In genomic region chr4:151751270-151751945, GRCm38 (mm10) we compare ENCODE assay signal across 25 mouse cellular contexts.
DNase-seq lines count a peak whose midpoint lies in the region; ATAC-seq and TF ChIP-seq lines count a peak whose summit lies in the region.
"Had no signal": no experiment of that assay in that cellular context is flagged by ENCODE, and none has a peak within 500 bp of the region (broad histone marks: within the 10 kb centered on the region; RNA-seq: fewer than 3 reads in every experiment).

No protein-coding gene starts in this region.

- no peaks in the 10 kb centered on the region for H3K27me3 ChIP-seq in heart, adult 2 months (ENCODE audit: control insufficient read depth, insufficient read depth, low read length)
- H3K27me3 ChIP-seq in midbrain, embryonic 15.5 days (replicated peaks) = no peaks in the 10 kb centered on the region
- H3K27me3 ChIP-seq in midbrain, embryonic 11.5 days (ENCODE audit: control insufficient read depth, insufficient read depth, low read length) = no peaks in the 10 kb centered on the region
- H3K27me3 ChIP-seq: embryonic facial prominence, embryonic 13.5 days; kidney, embryonic 15.5 days; limb, embryonic 12.5 days; liver, embryonic 12.5 days; megakaryocyte, embryonic 14.5 days; Patski had no signal

- peak; percentile 20 for DNase-seq in adrenal gland, postnatal 10 days
- DNase-seq in adrenal gland, adult 18-20 months (ENCODE audit: low spot score in 2 of 2) = no peak
- no peak for DNase-seq in heart, adult 2 months
- DNase-seq in heart, postnatal 10 days = no peak
- no peak for DNase-seq in midbrain, embryonic 11.5 days (ENCODE audit: low spot score, missing footprints)
- DNase-seq in telencephalon, adult 2 months (ENCODE audit: low read depth, low spot score) = peak; percentile 78
- DNase-seq: cerebellum, postnatal 10 days; gastrocnemius, postnatal 14 days; heart, postnatal 4 days; lung, adult 2 months; right cerebral cortex, postnatal 4 days; thymus, postnatal 14 days had no signal

- intact Hi-C loops in heart, adult 2 months (cut with DNase I) = loop anchor here (5.0 kb wide), 2 partner anchors 89 to 119 kb away; no protein-coding TSS in a partner anchor
- intact Hi-C loops in heart, postnatal 10 days (cut with DNase I) = no loop called here

- H3K9ac ChIP-seq in heart, adult 2 months (ENCODE audit: low read depth, low read length) = no peak overlapping the region
- no peak overlapping the region for H3K9ac ChIP-seq in midbrain, embryonic 15.5 days
- H3K9ac ChIP-seq in midbrain, embryonic 11.5 days (ENCODE audit: low read length) = no peak overlapping the region
- H3K9ac ChIP-seq: embryonic facial prominence, embryonic 13.5 days; kidney, embryonic 15.5 days; limb, embryonic 12.5 days; liver, embryonic 12.5 days had no signal

- TF ChIP-seq CTCF in heart, adult 2 months (IDR thresholded peaks at IDR 0.05) = no peak

- H3K27ac ChIP-seq in heart, adult 2 months = peak overlapping the region; percentile 29
- H3K27ac ChIP-seq in midbrain, embryonic 15.5 days = peak overlapping the region; percentile 39; the same call in 1 of the 2 replicates
- no peak overlapping the region for H3K27ac ChIP-seq in midbrain, embryonic 11.5 days (ENCODE audit: low read depth, low read length)
- H3K27ac ChIP-seq: embryonic facial prominence, embryonic 13.5 days; kidney, embryonic 15.5 days; limb, embryonic 12.5 days; liver, embryonic 12.5 days; stomach, postnatal 0 days had no signal

- H3K4me3 ChIP-seq in heart, adult 2 months = no peak overlapping the region
- no peak overlapping the region for H3K4me3 ChIP-seq in midbrain, embryonic 15.5 days
- H3K4me3 ChIP-seq in midbrain, embryonic 11.5 days (ENCODE audit: low read depth, low read length) = no peak overlapping the region
- H3K4me3 ChIP-seq: embryonic facial prominence, embryonic 13.5 days; kidney, embryonic 15.5 days; limb, embryonic 12.5 days; liver, embryonic 12.5 days; megakaryocyte, embryonic 14.5 days; myocyte had no signal

- no peak for ATAC-seq in midbrain, embryonic 15.5 days (replicated peaks)
- no peak for ATAC-seq in midbrain, embryonic 11.5 days (ENCODE audit: low FRiP score)
- ATAC-seq: CD4-positive, CD25-positive, alpha-beta regulatory T cell, adult 4 months; forebrain, embryonic 16.5 days; hindbrain, embryonic 16.5 days; intestine, postnatal 0 days; liver, embryonic 12.5 days; Patski had no signal

- no peaks in the 10 kb centered on the region for H3K36me3 ChIP-seq in heart, adult 2 months (ENCODE audit: control insufficient read depth, insufficient read depth, low read length)
- no peaks in the 10 kb centered on the region for H3K36me3 ChIP-seq in midbrain, embryonic 15.5 days (replicated peaks)
- no peaks in the 10 kb centered on the region for H3K36me3 ChIP-seq in midbrain, embryonic 11.5 days (ENCODE audit: control insufficient read depth, insufficient read depth, low read length)
- H3K36me3 ChIP-seq: embryonic facial prominence, embryonic 13.5 days; kidney, embryonic 15.5 days; limb, embryonic 12.5 days; liver, embryonic 12.5 days had no signal

- H3K4me2 ChIP-seq in midbrain, embryonic 15.5 days = no peak overlapping the region
- no peak overlapping the region for H3K4me2 ChIP-seq in midbrain, embryonic 11.5 days
- H3K4me2 ChIP-seq: embryonic facial prominence, embryonic 13.5 days; kidney, embryonic 15.5 days; limb, embryonic 12.5 days; liver, embryonic 12.5 days had no signal

- H3K9me3 ChIP-seq in midbrain, embryonic 15.5 days = no peaks in the 10 kb centered on the region
- no peaks in the 10 kb centered on the region for H3K9me3 ChIP-seq in midbrain, embryonic 11.5 days (ENCODE audit: control insufficient read depth, low read length)
- H3K9me3 ChIP-seq: embryonic facial prominence, embryonic 13.5 days; kidney, embryonic 15.5 days; limb, embryonic 12.5 days; liver, embryonic 12.5 days had no signal

- no peak for TF ChIP-seq POLR2A in heart, adult 2 months (IDR thresholded peaks at IDR 0.05; ENCODE audit: insufficient read depth, low read depth, low read length)

- peaks cover 22% of the 10 kb centered on the region for H3K4me1 ChIP-seq in heart, adult 2 months (ENCODE audit: control insufficient read depth, insufficient read depth, low read length)
- H3K4me1 ChIP-seq in midbrain, embryonic 15.5 days = peaks cover 12% of the 10 kb centered on the region
- 0 out of 2 replicates have a peak, but pooled peaks cover 2% of the 10 kb centered on the region for H3K4me1 ChIP-seq in midbrain, embryonic 11.5 days (ENCODE audit: control insufficient read depth, insufficient read depth, low read length)

- WGBS in heart, adult 2 months = 47% methylated on average over 15 of the region's 15 CpGs
- 77% methylated on average over 15 of the region's 15 CpGs for WGBS in midbrain, embryonic 15.5 days
- WGBS in midbrain, embryonic 11.5 days = 85% methylated on average over 15 of the region's 15 CpGs

- TF ChIP-seq EP300 in heart, adult 2 months (IDR thresholded peaks at IDR 0.05; ENCODE audit: insufficient read depth, low read depth, low read length) = no peak

- H3K79me2 ChIP-seq in heart, adult 2 months (replicated peaks; ENCODE audit: control insufficient read depth, insufficient read depth, low read length) = no peaks in the 10 kb centered on the region

Comparison
In these comparisons a context has a peak if more than half of its experiments do, and no peak if none do; other contexts are left out.
1. DNase-seq: peak in adrenal gland, postnatal 10 days (single experiment) and telencephalon, adult 2 months (single experiment); none in adrenal gland, adult 18-20 months (0 of 2), heart, adult 2 months (0 of 2), heart, postnatal 10 days (0 of 2) and midbrain, embryonic 11.5 days (single experiment).